Mouse (Mus musculus): ENCODE data around the gene Gm13693. TPM values are rescaled to one million over a fixed set of nuclear protein-coding genes. Genes with fewer than 3 reads are reported as not detected.
"Not testable (repeated sequence)": the region's sequence is repeated elsewhere in the genome, so short reads cannot be mapped to it uniquely, and the experiment has no call there.

The Gm13693 gene
- polyA plus RNA-seq (2012; rRNA removed), result not detected in 2 replicates

DNA sequence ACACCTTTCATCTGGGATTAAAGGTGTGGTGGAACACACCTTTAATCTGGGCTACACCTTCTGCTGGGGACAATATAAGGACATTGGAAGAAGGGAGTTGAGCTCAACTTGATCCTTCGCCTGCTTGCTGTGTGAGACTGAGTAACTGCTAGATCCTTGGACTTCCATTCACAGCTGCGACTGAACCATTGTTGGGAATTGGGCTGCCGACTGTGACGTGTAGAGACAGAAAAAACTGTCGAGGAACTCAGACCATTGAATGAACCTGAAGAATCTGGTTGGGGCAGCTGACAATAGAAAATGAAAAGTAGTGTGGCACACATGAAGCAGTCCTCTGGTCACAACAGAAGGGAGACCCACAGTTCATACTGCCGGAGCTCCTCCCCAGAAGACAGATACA lies at the start of gene Gm13693:
TSS of gene Gm13693 (plus strand) at position 301 of the 400 bp plus-strand sequence.
- not testable (repeated sequence) for DNase-seq (ENCODE audit: low read depth)

DNA sequence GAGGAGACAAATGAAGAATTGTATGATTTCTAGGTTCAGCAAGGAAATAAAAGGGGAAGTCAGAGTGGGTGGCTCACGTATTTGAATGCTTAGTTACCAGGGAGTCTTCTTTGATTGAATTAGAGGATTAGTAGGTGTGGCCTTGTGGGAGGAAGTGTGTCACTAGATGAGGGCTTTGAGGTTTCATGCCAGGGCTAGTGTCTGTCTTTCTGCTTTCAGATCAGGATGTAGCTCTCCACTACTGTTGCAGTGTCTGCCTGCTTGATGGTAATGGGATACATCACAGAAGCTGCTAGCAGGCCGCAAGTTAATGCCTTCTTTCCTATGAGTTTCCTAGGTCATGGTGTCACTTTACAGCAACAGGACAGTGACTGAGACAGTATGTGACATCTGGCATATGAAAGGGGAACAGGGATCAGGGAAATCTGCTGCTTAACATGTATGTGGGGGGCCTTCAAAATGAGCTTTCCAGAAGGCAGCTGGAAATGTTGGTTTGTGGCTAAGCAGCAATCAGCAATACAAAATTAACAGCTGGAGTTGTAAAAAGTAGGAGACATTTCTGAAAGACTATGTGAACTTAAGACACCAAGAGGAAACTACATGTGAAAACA lies 31.7 kb upstream of the Gm13693 start:
- no peak for DNase-seq (ENCODE audit: low read depth)

DNA sequence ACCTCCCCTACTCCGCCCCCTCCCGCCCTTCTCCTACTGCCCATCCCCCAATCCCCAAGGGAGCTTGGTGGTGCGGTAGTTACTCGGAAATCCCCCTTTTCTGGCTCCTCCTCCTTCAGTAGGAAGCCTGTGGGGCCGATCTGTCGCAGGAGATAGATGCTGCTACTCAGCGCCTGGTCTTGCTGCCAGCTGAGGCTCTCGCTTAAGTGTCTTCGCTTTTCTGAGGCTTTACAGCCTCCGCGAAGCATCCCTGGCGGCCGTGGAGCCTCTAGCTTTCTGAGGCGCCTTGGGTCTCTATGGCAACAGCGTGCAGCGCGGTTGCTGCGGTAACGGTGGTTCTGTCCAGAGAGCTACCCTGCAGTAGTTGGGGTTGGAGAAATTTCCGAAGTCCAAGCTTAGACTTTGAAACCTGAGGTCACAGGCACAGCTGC lies 20.4 kb upstream of the Gm13693 start, which contains the start of gene Zswim2:
TSS of gene Zswim2 (minus strand) at position 298 of the 431 bp plus-strand sequence.
- no peak for DNase-seq (ENCODE audit: low read depth)

DNA sequence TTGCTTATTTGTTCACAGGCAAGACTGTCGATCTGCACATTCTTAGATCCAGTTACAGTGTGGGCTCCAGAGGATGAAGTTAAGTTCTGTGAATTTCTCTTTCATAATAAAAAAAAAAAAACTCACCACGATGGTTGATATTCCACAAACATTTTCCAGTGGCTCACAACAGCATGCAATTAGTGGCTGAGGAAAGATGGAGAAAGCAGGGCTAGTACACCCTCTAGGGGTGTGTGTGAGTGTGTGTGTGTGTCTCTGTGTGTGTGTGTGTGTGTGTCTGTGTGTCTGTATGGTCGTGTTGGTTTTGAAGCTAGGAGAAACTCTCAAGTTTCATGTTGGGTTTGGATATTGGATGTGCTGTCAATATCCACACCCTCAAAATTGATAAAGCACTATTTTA lies 19.9 kb upstream of the Gm13693 start:
- DNase-seq (ENCODE audit: low read depth), result no peak

DNA sequence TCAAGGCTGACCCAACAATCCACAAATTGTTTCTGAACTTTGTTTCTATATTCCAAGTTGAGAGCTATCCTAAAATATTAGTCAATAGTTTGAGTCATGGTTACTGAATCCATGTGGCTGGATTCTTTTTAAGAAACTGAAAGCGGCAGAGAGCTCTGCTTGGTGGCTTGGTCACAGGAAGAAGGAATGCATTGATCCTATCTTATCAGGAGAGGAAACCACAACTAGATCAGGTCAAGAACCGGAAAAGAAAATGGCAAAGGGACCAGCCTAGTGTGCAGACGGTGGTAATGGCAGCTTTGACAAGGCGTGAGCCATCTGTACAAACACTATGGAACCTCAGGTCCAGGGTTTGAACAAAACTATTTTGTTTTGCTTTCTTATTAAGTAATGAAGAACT lies 19.5 kb upstream of the Gm13693 start:
- DNase-seq (ENCODE audit: low read depth), result no peak

DNA sequence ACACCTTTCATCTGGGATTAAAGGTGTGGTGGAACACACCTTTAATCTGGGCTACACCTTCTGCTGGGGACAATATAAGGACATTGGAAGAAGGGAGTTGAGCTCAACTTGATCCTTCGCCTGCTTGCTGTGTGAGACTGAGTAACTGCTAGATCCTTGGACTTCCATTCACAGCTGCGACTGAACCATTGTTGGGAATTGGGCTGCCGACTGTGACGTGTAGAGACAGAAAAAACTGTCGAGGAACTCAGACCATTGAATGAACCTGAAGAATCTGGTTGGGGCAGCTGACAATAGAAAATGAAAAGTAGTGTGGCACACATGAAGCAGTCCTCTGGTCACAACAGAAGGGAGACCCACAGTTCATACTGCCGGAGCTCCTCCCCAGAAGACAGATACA lies 5.9 kb upstream of the Gm13693 start, which contains the start of gene Gm13698:
TSS of gene Gm13698 (plus strand) at position 301 of the 400 bp plus-strand sequence.
- DNase-seq (ENCODE audit: low read depth), result not testable (repeated sequence)

DNA sequence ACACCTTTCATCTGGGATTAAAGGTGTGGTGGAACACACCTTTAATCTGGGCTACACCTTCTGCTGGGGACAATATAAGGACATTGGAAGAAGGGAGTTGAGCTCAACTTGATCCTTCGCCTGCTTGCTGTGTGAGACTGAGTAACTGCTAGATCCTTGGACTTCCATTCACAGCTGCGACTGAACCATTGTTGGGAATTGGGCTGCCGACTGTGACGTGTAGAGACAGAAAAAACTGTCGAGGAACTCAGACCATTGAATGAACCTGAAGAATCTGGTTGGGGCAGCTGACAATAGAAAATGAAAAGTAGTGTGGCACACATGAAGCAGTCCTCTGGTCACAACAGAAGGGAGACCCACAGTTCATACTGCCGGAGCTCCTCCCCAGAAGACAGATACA lies 5.7 kb downstream of the Gm13693 start, which contains the start of gene Gm13695:
TSS of gene Gm13695 (plus strand) at position 301 of the 400 bp plus-strand sequence.
- DNase-seq (ENCODE audit: low read depth), result not testable (repeated sequence)

DNA sequence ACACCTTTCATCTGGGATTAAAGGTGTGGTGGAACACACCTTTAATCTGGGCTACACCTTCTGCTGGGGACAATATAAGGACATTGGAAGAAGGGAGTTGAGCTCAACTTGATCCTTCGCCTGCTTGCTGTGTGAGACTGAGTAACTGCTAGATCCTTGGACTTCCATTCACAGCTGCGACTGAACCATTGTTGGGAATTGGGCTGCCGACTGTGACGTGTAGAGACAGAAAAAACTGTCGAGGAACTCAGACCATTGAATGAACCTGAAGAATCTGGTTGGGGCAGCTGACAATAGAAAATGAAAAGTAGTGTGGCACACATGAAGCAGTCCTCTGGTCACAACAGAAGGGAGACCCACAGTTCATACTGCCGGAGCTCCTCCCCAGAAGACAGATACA lies 11.5 kb downstream of the Gm13693 start, which contains the start of gene Gm13696:
TSS of gene Gm13696 (plus strand) at position 301 of the 400 bp plus-strand sequence.
- DNase-seq (ENCODE audit: low read depth), result not testable (repeated sequence)

DNA sequence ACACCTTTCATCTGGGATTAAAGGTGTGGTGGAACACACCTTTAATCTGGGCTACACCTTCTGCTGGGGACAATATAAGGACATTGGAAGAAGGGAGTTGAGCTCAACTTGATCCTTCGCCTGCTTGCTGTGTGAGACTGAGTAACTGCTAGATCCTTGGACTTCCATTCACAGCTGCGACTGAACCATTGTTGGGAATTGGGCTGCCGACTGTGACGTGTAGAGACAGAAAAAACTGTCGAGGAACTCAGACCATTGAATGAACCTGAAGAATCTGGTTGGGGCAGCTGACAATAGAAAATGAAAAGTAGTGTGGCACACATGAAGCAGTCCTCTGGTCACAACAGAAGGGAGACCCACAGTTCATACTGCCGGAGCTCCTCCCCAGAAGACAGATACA lies 17.3 kb downstream of the Gm13693 start, which contains the start of gene Gm13694:
TSS of gene Gm13694 (plus strand) at position 301 of the 400 bp plus-strand sequence.
- DNase-seq (ENCODE audit: low read depth), result not testable (repeated sequence)

DNA sequence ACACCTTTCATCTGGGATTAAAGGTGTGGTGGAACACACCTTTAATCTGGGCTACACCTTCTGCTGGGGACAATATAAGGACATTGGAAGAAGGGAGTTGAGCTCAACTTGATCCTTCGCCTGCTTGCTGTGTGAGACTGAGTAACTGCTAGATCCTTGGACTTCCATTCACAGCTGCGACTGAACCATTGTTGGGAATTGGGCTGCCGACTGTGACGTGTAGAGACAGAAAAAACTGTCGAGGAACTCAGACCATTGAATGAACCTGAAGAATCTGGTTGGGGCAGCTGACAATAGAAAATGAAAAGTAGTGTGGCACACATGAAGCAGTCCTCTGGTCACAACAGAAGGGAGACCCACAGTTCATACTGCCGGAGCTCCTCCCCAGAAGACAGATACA lies 23.1 kb downstream of the Gm13693 start, which contains the start of gene Gm13697:
TSS of gene Gm13697 (plus strand) at position 301 of the 400 bp plus-strand sequence.
- not testable (repeated sequence) for DNase-seq (ENCODE audit: low read depth)

DNA sequence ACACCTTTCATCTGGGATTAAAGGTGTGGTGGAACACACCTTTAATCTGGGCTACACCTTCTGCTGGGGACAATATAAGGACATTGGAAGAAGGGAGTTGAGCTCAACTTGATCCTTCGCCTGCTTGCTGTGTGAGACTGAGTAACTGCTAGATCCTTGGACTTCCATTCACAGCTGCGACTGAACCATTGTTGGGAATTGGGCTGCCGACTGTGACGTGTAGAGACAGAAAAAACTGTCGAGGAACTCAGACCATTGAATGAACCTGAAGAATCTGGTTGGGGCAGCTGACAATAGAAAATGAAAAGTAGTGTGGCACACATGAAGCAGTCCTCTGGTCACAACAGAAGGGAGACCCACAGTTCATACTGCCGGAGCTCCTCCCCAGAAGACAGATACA lies 28.9 kb downstream of the Gm13693 start, which contains the start of gene Gm13691:
TSS of gene Gm13691 (plus strand) at position 301 of the 400 bp plus-strand sequence.
- DNase-seq (ENCODE audit: low read depth), result not testable (repeated sequence)

DNA sequence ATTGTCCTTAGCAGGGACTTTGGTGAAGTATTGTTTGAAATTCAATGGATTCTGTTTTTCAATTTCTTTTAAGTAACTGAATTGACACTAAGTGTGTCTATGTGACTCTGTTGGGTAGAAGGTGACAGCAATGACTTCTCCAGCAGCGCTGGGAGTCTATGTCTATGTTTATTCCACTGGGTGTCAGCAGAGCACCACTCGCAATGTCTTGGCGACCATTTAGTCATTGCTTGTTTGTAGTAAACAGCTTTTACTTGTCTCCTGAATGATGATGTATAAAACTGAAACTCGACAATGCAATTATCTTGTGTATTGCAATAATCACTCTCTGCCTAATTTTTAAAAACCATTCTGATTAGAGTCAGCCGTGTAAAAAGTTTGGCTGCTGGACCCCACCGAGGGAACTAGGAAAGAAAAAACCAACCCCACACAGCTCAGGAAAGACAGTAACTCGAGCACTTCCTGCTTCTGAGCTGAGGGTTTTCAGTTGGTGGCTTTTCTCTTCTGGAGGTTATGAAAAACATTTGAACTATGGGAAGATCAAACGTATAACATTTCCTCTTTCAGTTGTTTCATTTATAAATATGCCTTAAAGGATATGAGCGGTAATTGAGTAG lies 32.4 kb downstream of the Gm13693 start:
- DNase-seq (ENCODE audit: low read depth), result not testable (repeated sequence)

DNA sequence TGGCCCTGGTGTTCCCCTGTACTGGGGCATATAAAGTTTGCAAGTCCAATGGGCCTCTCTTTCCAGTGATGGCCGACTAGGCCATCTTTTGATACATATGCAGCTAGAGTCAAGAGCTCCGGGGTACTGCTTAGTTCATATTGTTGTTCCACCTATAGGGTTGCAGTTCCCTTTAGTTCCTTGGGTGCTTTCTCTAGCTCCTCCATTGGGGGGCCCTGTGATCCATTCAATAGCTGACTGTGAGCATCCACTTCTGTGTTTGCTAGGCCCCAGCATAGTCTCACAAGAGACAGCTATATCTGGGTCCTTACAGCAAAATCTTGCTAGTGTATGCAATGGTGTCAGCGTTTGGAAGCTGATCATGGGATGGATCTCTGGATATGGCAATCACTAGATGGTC lies 33.2 kb downstream of the Gm13693 start:
- DNase-seq (ENCODE audit: low read depth), result not testable (repeated sequence)

DNA sequence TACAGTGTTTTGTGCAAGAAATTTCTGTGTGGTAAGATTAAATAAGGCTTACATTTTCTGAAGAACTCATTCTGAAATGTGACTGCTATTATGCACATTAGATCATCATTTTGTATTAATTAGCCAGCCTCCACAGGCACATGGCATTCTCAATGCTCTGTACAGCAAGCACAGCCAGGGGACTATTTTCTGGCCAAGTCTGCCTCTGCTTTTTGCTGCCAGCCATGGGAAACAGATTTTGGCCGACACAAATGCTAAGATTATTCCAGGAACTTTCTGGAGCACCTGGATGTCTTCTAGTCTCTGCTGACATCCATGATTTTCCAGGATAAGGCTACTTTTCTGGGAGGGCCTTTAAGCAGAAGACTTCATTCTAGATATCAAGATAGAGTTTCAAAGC lies 47.6 kb downstream of the Gm13693 start:
- DNase-seq (ENCODE audit: low read depth), result no peak

DNA sequence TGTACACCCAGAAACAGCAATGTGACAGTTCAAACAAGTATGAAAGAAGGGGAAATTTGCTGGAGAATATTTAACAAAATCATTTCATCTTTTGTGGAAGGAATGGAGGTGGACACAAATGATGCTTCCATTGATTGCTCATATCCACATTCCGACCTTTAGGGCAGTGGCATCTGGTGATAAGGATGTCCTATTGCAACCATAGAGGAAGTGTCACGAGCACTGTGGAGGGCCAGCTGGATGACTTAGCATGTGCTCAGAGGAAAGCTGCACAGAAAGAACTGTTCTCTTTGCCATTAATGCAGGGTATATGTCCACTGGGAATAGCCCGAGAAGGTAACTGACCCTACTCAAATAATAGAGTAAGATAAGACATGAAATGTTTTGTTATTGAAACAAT lies 48.5 kb downstream of the Gm13693 start:
- DNase-seq (ENCODE audit: low read depth), result no peak

Other genes with a start within 250 kb of the Gm13693 start
- 28.8 and 48.5 TPM in 2 replicates for gene Itgav, start 237.1 kb upstream of the Gm13693 start, polyA plus RNA-seq (2012; rRNA removed)
- 0.50 and 0.77 TPM in 2 replicates for gene Fam171b, start 148.9 kb upstream of the Gm13693 start, polyA plus RNA-seq (2012; rRNA removed)
- gene Zswim2, start 20.3 kb upstream of the Gm13693 start, polyA plus RNA-seq (2012; rRNA removed), result not detected in 2 replicates
- not detected in 2 replicates for gene Gm13698, start 5.8 kb upstream of the Gm13693 start, polyA plus RNA-seq (2012; rRNA removed)
- not detected in 2 replicates for gene Gm13695, start 5.8 kb downstream of the Gm13693 start, polyA plus RNA-seq (2012; rRNA removed)
- gene Gm13696, start 11.6 kb downstream of the Gm13693 start, polyA plus RNA-seq (2012; rRNA removed), result not detected in 2 replicates
- not detected in 2 replicates for gene Gm13694, start 17.4 kb downstream of the Gm13693 start, polyA plus RNA-seq (2012; rRNA removed)
- gene Gm13697, start 23.2 kb downstream of the Gm13693 start, polyA plus RNA-seq (2012; rRNA removed), result not detected in 2 replicates
- gene Gm13691, start 29.1 kb downstream of the Gm13693 start, polyA plus RNA-seq (2012; rRNA removed), result not detected in 2 replicates

Data from gonadal fat pad, adult 2 months (tissue).